Mouse (Mus musculus) splenic B cell, adult 2 months (primary cell): ENCODE results near the gene Tcf7l2.

ENCODE experiments used
- DNase-seq: peaks from one replicate; pipeline ENCODE4 v3.0.0-alpha.2; 2011; ENCODE audit warnings: low read depth, low spot score
- H3K27me3 ChIP-seq: 2 replicates; pipeline ENCODE4 v1.6.1; 2012; ENCODE audit warnings: mild to moderate bottlenecking, low read length, moderate library complexity, mixed read lengths; ENCODE audit not compliant: control insufficient read depth, poor library complexity, insufficient read depth, severe bottlenecking
- H3K36me3 ChIP-seq: 2 replicates; pipeline ENCODE4 v1.6.1; 2012; ENCODE audit warnings: mild to moderate bottlenecking, low read length, moderate library complexity, mixed read lengths; ENCODE audit not compliant: control insufficient read depth, poor library complexity, insufficient read depth, severe bottlenecking

Gene Tcf7l2

DNA sequence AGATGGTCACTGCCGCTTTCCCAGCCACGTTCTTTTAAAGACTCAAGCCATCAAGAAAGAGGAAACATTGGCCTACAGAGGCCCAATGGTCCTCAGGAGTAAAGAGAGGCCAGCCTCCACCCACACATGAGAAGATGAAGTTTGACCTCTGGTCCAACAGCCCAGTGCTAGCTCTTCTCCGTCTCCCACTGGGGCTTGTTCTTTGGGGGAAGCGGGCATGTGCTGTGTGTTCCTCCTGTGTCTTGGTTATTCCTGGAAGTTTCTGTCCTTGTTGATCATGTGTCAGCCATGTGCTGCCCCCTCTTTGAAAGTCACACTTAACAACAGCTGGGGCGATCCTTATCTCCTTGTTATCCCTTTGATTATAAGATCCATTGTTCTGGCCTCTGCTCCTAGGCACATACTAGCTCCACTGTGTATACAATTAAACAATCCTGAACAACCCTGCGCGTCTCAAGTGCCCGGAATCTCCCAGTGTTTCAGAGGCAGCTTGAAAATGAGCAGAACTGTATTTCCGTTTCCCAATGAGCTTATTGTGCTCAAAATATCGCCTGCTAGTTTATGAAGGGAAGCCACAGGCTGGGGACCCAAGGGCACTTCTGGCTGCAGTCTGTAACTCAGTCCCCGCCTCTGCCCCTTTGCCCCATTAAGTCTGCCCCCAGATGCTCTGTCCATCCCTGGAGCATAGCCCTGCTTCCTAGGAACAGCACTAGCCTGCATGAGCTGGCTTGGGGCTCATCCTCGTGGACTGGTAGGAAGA is 65.0 kb downstream of the Tcf7l2 start:
- Histone ChIP-seq H3K27me3 (no peaks in the 10 kb centered on the region), H3K36me3 (no peaks in the 10 kb centered on the region)
- no peak for DNase-seq

DNA sequence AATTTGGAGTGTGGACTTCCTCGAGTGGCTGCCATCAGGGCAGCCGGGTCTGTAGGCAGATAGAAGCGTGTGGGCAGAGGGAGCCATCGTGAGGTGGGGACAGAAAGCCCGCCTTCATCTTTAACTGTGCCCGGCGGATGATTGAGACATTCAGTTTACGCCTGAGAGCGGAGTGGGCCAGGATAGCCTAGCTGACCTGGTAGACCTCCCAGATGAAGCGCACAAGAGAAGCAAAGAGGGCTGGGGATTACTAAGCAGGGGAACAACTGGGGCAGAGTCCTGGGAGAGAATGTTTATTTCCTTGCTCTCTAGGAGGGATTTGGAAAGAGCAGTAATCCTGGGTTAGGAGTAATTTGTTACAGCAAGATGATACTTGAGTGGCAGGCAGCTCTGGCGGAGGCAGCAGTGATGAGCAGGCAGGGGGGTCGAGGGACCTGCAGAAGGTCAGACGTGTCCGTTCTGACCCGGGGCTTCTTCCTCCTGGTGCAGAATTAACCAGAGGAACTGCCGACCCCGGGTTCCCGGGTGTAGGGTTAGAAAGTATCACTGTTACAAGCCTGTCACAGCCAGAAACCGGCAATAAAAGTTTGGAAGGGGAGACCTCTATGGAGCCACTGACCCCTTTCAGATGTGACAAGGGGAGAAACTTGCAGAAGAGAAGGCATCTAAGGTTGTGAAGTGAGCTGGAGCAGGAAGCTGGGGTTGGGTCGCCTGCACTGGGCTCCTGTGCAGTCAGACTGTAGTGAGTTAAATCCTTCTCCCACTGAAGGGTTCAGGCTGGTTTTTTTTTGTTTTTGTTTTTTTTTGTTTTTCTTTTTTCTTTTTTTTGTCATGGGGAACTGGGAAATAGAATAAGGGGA is 65.8 kb downstream of the Tcf7l2 start:
- no peaks in the 10 kb centered on the region for H3K36me3 ChIP-seq
- DNase-seq = no peak
- H3K27me3 ChIP-seq = no peaks in the 10 kb centered on the region

DNA sequence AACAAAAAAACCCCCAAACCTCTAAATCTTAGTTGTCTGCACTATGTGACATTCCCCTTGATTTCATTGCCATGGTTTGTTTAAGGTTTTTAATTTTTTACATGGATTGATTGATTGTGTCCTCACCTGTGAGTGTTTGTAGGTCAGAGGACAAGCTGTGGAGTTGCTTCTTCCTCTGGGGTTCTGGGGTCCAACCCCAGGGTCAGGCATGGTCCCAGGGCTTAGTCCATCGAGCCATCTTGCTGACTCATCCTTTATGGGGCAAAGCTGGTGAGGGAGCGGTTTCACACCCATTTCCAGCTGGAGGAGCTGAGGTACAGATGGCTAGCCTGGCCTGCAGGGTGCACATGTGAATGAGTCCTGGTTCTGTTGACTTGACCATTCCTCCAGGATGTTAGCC is 66.7 kb downstream of the Tcf7l2 start:
- Histone ChIP-seq H3K27me3 (no peaks in the 10 kb centered on the region), H3K36me3 (no peaks in the 10 kb centered on the region)
- no peak for DNase-seq

DNA sequence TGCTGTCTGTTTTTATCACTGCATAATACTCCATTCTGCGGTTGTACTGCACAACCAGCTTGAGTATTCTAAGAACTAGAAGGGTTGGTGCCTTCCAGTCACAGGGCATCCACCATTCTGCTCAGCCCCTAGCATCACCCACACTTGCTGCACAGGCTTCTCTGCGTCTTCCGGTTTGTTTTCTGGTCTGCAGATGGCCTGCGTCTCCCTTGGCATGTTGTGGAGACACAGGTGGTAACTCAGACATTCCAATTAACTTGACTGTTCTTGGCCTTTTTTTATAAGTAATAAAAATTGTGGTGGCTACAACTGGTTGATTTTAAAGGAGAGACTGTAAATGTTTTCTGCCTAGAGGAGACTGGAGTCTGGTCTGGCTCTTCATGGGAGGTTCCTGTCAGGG is 67.9 kb downstream of the Tcf7l2 start:
- no peak for DNase-seq

DNA sequence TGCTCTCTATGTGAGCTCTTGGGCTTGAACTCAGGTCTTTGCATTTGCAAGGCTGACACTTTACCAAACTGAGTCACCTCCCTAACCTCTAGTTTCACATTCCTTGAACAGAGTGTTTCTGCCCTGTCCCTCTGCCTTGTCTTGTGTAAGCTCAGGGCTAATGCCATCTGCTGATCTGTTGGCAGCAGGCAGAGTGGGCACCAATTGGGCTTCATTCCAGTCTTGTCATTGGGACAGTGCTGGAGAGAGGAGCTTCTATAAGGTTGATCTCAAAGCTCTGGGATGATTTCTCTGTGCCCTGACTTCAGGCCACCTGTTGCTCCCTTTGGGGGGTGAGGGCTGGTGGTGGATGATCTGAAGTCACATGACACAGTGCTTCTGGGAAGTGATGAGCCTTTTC is 70.6 kb downstream of the Tcf7l2 start:
- no peak for DNase-seq
- Histone ChIP-seq H3K27me3 (no peaks in the 10 kb centered on the region), H3K36me3 (no peaks in the 10 kb centered on the region)

More for the DNA sequence above, 67.9 kb downstream of the Tcf7l2 start:
- Histone ChIP-seq H3K36me3 (no peaks in the 10 kb centered on the region), H3K27me3 (no peaks in the 10 kb centered on the region)

DNA sequence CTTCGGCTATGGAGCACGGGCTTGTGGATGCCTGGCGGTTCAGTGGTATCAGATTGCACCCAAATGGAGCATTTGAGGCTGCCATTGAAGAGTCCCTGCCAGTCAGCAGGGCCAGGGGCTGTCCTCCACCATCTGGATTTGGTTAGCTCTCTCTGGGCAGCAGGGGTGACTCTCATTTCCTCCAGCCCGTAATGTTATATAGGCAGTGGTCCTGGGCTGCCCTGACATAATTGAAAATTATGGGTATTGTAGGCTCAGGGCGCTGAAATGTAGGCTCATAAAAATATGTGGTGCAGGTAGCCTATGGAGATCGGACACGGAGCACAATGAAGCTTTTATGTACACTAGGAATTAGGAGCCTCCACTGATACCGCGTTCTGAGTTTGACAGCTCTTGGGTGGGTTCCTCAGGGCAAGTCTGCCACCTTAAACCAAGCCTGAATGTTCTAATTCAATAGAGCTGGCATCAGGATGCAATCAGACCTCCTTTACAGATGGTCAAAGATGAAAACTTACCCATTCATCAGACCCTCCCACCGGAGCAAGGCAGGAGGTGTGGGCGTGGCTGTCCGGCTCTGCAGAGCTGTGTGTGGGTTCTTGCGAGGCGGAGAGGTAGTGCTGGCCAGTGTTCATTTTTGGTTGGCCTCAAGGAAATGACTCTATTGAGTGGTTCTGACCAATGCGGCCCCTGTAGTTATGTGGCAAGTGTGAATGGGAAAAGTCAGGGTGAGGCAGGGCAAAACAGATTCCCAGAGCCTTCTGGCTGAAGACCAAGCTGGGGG is 73.6 kb downstream of the Tcf7l2 start:
- DNase-seq = no peak
- no peaks in the 10 kb centered on the region for H3K36me3 ChIP-seq
- H3K27me3 ChIP-seq = no peaks in the 10 kb centered on the region

DNA sequence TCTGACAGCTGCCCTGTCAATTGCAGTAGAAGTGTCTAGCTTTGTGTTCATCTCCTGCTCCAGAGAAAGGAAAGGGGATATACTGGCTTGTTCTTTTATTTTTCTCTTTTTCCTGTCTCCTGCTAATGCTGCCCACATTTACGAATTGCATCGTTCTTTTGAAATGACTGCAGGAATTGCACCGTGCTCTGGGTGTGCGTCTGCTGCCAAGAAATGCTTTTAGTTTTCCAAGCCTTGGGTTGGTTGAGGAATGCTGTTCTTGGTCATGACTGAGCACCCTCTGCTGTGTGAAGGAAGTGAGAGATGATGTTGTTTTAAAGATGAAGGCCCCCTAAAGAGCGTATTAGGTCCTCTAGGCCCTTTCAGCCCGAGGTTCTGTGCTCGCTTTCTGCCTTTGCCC is 75.4 kb downstream of the Tcf7l2 start:
- H3K36me3 ChIP-seq = no peaks in the 10 kb centered on the region
- DNase-seq = no peak

DNA sequence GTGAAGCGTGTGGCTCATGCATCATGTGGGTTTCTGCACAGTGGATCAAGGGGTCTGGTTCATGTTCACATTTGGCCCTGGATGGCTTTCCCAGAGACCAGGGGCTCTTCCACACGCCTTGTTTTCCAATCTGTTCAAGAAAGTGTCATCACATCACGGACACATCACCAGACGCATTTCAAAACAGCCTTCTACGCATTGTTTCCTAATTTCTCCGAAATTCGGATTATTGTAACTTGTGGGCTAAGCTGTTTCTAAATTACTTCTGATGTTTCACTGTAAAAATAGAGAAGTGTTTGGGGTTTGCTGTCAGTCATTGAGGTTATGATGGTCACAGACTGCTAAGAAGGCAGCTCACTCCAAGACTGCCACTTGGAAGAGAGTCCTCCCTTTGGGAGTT is 78.6 kb downstream of the Tcf7l2 start:
- H3K27me3 ChIP-seq = no peaks in the 10 kb centered on the region

More for the DNA sequence above, 75.4 kb downstream of the Tcf7l2 start:
- H3K27me3 ChIP-seq = no peaks in the 10 kb centered on the region

DNA sequence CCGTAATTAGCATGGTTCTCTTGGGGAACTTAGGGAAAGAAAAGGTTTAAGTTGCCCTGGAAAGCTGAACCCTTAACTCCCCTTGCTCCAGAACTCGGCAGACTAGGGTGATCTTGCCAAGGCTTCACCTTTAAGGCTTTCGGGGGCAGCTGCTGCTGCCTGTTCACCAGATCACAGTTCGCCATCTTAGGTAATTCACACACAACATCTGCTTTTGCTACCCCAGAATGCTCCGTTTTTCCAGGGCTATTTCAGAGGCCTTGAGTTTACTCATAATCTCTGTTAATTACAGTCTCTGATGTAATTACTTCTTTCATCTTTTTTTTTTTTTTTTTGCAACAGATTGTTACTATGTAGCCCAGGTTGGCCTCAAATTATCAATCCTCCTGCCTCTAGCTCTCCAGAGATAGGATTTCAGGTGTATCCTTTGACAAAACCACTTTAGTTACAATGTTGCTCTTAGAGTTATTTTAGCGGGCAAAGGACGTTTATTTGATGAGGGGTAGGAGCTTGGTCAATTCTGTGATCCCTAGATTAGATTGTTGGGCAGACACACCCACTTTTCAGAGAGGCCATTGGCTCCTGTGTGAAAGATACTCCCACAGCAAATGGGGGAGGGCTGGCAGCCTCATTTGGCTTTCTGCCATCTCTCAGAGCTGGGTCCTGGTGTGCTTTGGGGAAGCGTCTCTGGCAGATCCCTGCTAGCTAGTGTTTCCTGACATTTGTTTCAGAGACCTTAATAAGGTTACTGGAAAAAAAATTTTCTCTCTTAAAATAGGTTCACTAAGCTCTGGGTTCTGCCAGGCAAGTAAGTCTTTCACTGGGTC is 83.6 kb downstream of the Tcf7l2 start:
- Histone ChIP-seq H3K27me3 (no peaks in the 10 kb centered on the region), H3K36me3 (no peaks in the 10 kb centered on the region)
- no peak for DNase-seq

More for the DNA sequence above, 78.6 kb downstream of the Tcf7l2 start:
- DNase-seq = no peak
- H3K36me3 ChIP-seq = no peaks in the 10 kb centered on the region

DNA sequence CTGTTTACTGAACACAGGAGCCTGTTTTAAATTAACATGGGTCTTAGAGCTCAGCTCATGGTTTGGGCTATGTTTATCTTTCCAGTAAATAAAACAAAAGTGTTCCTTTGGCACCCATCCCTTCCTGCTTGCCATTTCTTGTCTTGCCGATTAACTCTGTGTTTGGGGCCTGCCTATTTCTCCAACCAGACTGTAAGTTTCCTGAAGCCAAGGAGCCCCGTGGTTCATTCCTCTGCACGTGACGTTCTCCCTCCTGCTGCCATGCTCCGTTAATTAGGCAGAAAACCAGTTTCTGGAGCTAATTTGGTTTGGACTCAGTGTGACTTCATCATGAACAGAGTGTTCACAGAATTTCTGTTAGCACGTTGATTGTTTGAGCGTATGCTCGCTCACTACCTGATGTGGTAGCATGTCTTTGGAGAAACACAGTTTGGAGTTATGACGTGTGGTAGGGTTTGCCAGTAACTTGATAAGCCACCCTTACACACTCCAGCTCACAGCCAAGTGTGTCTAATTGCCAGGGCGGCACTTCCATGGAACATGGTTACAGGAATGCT is 84.4 kb downstream of the Tcf7l2 start:
- no peak for DNase-seq
- H3K36me3 ChIP-seq = no peaks in the 10 kb centered on the region
- no peaks in the 10 kb centered on the region for H3K27me3 ChIP-seq

DNA sequence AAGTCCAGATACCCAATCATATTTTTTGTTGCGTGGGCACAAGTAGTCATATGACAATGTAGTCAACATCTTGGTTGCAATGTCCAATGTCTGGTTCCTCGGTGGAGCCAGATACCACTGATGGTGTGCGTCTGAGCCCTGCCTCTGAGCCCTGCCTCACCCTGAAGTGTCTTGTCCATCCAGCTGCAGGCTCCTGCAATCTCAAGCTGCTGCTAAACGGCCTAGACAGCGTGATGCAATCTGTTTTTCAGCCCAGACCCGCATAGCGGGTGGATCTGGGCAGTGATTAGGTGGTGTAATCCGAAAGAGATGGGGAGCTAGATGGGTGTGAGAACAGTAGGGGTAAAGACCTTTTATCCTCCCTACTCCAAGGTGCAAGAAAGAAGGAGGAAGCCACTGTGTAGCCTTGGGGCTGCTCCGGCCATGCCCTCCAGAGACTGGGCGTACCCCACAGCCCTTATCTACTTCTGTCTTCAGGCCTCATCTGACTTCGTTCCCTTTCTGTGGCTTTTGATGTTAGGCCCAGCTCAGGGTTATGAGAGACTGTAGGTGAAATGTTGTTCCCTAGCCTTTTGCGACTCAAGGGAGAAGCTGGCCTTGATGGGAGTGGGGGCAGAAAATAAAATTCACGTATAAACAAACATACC is 86.1 kb downstream of the Tcf7l2 start:
- no peaks in the 10 kb centered on the region for H3K36me3 ChIP-seq
- no peaks in the 10 kb centered on the region for H3K27me3 ChIP-seq
- DNase-seq = no peak

DNA sequence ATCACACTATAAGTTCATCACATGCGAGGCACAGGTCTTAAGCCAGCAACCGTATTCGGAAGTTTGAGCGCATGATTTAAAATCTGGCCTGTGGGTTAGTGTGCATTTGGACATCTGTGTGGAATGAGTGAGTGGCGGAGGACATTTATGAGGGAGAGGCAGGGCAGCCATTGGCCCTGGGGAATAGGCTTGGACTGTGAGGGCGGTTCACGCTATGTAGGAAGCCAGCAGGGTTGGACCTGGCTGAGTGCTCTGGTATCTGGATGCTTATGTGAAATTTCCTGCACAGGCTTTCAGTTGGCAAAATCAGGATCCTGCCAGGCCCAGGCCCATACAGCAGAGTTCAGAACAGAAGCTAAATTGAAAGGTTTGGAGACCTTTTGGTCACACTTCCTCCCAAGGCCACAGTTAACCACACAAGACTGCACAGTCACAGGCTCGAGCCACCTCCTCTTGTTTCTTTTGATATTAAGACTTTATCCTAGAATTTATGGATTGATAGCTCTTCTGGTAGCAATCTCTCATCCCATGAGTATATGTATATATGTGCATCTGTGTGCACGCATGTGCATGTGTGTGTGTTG is 89.4 kb downstream of the Tcf7l2 start:
- DNase-seq = no peak
- no peaks in the 10 kb centered on the region for H3K36me3 ChIP-seq
- no peaks in the 10 kb centered on the region; the same call in 1 of the 2 replicates for H3K27me3 ChIP-seq

DNA sequence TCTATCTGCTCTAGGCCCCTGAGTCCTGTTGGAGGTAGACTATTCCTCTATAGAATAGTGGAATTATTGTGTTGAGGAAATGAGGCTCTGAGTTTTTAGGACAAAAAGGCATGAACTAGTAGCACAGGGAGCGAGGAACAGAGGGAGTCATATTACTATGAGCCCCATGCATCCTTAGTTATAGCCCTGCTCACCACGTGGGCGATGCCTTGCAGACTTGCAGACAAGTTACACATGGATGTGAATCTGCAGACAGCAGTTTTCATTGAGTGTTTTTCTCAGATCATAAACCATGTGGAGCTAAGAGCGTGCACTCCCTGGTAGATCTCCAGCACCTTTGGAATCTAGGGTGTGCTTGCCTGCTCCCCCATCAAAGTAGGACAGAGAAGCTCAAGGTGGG is 90.5 kb downstream of the Tcf7l2 start:
- Histone ChIP-seq H3K27me3 (no peaks in the 10 kb centered on the region; the same call in 1 of the 2 replicates), H3K36me3 (no peaks in the 10 kb centered on the region)
- no peak for DNase-seq
